Mouse (Mus musculus): ENCODE measurements around the gene Get4.

- TF ChIP-seq CTCF (IDR thresholded peaks at IDR 0.05; ENCODE audit: low read depth): no peak
- no peak for TF ChIP-seq EP300 (optimal IDR thresholded peaks at IDR 0.05)
These were observed 36.0 kb upstream of the Get4 start for GRCm38 (mm10) chr5:139216121-139216520.
